Mouse (Mus musculus) embryonic facial prominence, embryonic 12.5 days (tissue): ENCODE results near the gene Zbtb46. TPM values are rescaled to one million over a fixed set of nuclear protein-coding genes. Genes with fewer than 3 reads are reported as not detected.
A peak's percentile ranks its signal among the peaks of the same experiment; 100 is the strongest.

Experiments used
- ATAC-seq: fragments of 200-750 bp; cut with Nextera tagmentation; 2 replicates; pipeline ENCODE4 v1.8.0; 2017; ENCODE audit not compliant: insufficient number of reproducible peaks, insufficient read depth, low FRiP score, low TSS enrichment
- H3K27ac ChIP-seq: fragments of 300-500 bp; sonication (generic); 2 replicates; pipeline ENCODE4 v1.5.1; 2016; ENCODE audit warnings: mild to moderate bottlenecking
- H3K27me3 ChIP-seq: fragments of 300-500 bp; sonication (generic); 2 replicates; pipeline ENCODE4 v1.6.1; 2016; ENCODE audit warnings: mild to moderate bottlenecking, moderate library complexity
- H3K36me3 ChIP-seq: fragments of 300-500 bp; sonication (generic); 2 replicates; pipeline ENCODE4 v1.6.1; 2016; ENCODE audit warnings: mild to moderate bottlenecking
- H3K4me1 ChIP-seq: fragments of 300-500 bp; sonication (generic); 2 replicates; pipeline ENCODE4 v1.6.1; 2016
- H3K4me2 ChIP-seq: fragments of 300-500 bp; sonication (generic); replicated peaks from 2 replicates; pipeline ENCODE4 v1.6.1; 2016; ENCODE audit warnings: mild to moderate bottlenecking, moderate library complexity
- H3K4me3 ChIP-seq: fragments of 300-500 bp; sonication (generic); 2 replicates; pipeline ENCODE4 v1.5.1; 2016; ENCODE audit warnings: mild to moderate bottlenecking
- H3K9ac ChIP-seq: fragments of 300-500 bp; sonication (generic); 2 replicates; pipeline ENCODE4 v1.6.1; 2016; ENCODE audit warnings: mild to moderate bottlenecking, moderate library complexity
- H3K9me3 ChIP-seq: fragments of 300-500 bp; sonication (generic); 2 replicates; pipeline ENCODE4 v1.6.1; 2016; ENCODE audit warnings: mild to moderate bottlenecking, moderate library complexity
- WGBS: fragments of 180-500 bp; shearing (Covaris S2); methylation state at CpG from one replicate; pipeline ENCODE4 v1.1.7; 2016; 5-methylcytosine and 5-hydroxymethylcytosine counted together
- polyA plus RNA-seq: library from polyadenylated mRNA; unstranded; fragments of >200 nt; fragmentation: Nextera tagmentation; extraction: Ambion mirVana; gene quantifications from 2 replicates; pipeline ENCODE4 v1.2.1, GENCODE M21; 2016

The Zbtb46 gene
- polyA plus RNA-seq, 1 experiment from 2014 or later, result 9.2 TPM

- Histone ChIP-seq H3K27me3 (no peaks in the 10 kb centered on the region), H3K9me3 (no peaks in the 10 kb centered on the region), H3K36me3 (0 out of 2 replicates have a peak, but pooled peaks cover 10% of the 10 kb centered on the region), H3K4me3 (no peak overlapping the region), H3K27ac (no peak overlapping the region), H3K4me1 (no peaks in the 10 kb centered on the region), H3K4me2 (no peak overlapping the region), H3K9ac (no peak overlapping the region)
- ATAC-seq, result no peak
- 89% methylated on average over 9 of the region's 9 CpGs for WGBS
Measured at GRCm38 (mm10) chr2:181423834-181424233, 35.4 kb downstream of the Zbtb46 start.

- no peak for ATAC-seq
- H3K27ac ChIP-seq, result no peak overlapping the region
- 67% methylated on average over 4 of the region's 4 CpGs for WGBS
Measured at GRCm38 (mm10) chr2:181420903-181421638, 38.2 kb downstream of the Zbtb46 start.

GRCm38 (mm10) chr2:181420426-181420825, 38.8 kb downstream of the Zbtb46 start:
- Histone ChIP-seq H3K9me3 (no peaks in the 10 kb centered on the region), H3K4me3 (no peak overlapping the region), H3K9ac (no peak overlapping the region), H3K27me3 (no peaks in the 10 kb centered on the region), H3K36me3 (0 out of 2 replicates have a peak, but pooled peaks cover 10% of the 10 kb centered on the region), H3K27ac (no peak overlapping the region), H3K4me2 (no peak overlapping the region), H3K4me1 (peaks cover 2% of the 10 kb centered on the region; the same call in 1 of the 2 replicates)
- ATAC-seq, result no peak
- 92% methylated on average over 4 of the region's 4 CpGs for WGBS

More at GRCm38 (mm10) chr2:181420903-181421638, 38.2 kb downstream of the Zbtb46 start:
- Histone ChIP-seq H3K9ac (no peak overlapping the region), H3K9me3 (no peaks in the 10 kb centered on the region), H3K4me1 (peaks cover 2% of the 10 kb centered on the region; the same call in 1 of the 2 replicates), H3K4me2 (no peak overlapping the region), H3K36me3 (0 out of 2 replicates have a peak, but pooled peaks cover 10% of the 10 kb centered on the region), H3K27me3 (no peaks in the 10 kb centered on the region), H3K4me3 (no peak overlapping the region)

GRCm38 (mm10) chr2:181419359-181419758, 39.9 kb downstream of the Zbtb46 start:
- Histone ChIP-seq H3K9me3 (no peaks in the 10 kb centered on the region), H3K4me1 (peaks cover 2% of the 10 kb centered on the region; the same call in 1 of the 2 replicates), H3K36me3 (0 out of 2 replicates have a peak, but pooled peaks cover 10% of the 10 kb centered on the region), H3K9ac (no peak overlapping the region), H3K27me3 (no peaks in the 10 kb centered on the region), H3K4me3 (no peak overlapping the region), H3K4me2 (no peak overlapping the region), H3K27ac (no peak overlapping the region)
- ATAC-seq, result no peak
- 75% methylated on average over 7 of the region's 7 CpGs for WGBS

GRCm38 (mm10) chr2:181415945-181416344, 43.3 kb downstream of the Zbtb46 start:
- H3K36me3 ChIP-seq, result no peaks in the 10 kb centered on the region
- no peak overlapping the region for H3K4me2 ChIP-seq
- peaks cover 2% of the 10 kb centered on the region; the same call in 1 of the 2 replicates for H3K4me1 ChIP-seq
- ATAC-seq, result no peak
- no peak overlapping the region for H3K4me3 ChIP-seq
- no peaks in the 10 kb centered on the region for H3K9me3 ChIP-seq
- WGBS, result 61% methylated on average over 3 of the region's 3 CpGs
- no peak overlapping the region for H3K9ac ChIP-seq
- H3K27me3 ChIP-seq, result no peaks in the 10 kb centered on the region
- H3K27ac ChIP-seq, result no peak overlapping the region

GRCm38 (mm10) chr2:181413141-181413540, 46.1 kb downstream of the Zbtb46 start:
- Histone ChIP-seq H3K4me1 (no peaks in the 10 kb centered on the region), H3K9me3 (no peaks in the 10 kb centered on the region), H3K27ac (no peak overlapping the region), H3K4me2 (no peak overlapping the region), H3K27me3 (no peaks in the 10 kb centered on the region), H3K36me3 (no peaks in the 10 kb centered on the region), H3K4me3 (no peak overlapping the region), H3K9ac (no peak overlapping the region)
- WGBS, result 17% methylated on average over 2 of the region's 2 CpGs
- no peak for ATAC-seq

- Histone ChIP-seq H3K9ac (no peak overlapping the region), H3K27ac (no peak overlapping the region), H3K9me3 (no peaks in the 10 kb centered on the region), H3K4me2 (no peak overlapping the region), H3K4me3 (no peak overlapping the region), H3K36me3 (no peaks in the 10 kb centered on the region), H3K27me3 (no peaks in the 10 kb centered on the region), H3K4me1 (no peaks in the 10 kb centered on the region)
- 49% methylated on average over 4 of the region's 4 CpGs for WGBS
- 0 out of 2 replicates have a peak, but pooled peaks have one; percentile 64 for ATAC-seq
Measured at GRCm38 (mm10) chr2:181410760-181411473, 48.3 kb downstream of the Zbtb46 start.

- H3K9me3 ChIP-seq, result no peaks in the 10 kb centered on the region
- no peak overlapping the region for H3K9ac ChIP-seq
- no peak for ATAC-seq
- no peaks in the 10 kb centered on the region for H3K4me1 ChIP-seq
- H3K4me2 ChIP-seq, result no peak overlapping the region
- WGBS, result 81% methylated on average over 7 of the region's 7 CpGs
- no peak overlapping the region for H3K27ac ChIP-seq
- H3K27me3 ChIP-seq, result no peaks in the 10 kb centered on the region
- no peak overlapping the region for H3K4me3 ChIP-seq
- H3K36me3 ChIP-seq, result no peaks in the 10 kb centered on the region
Measured at GRCm38 (mm10) chr2:181409643-181410042, 49.6 kb downstream of the Zbtb46 start.

- H3K9ac ChIP-seq, result no peak overlapping the region
- H3K27me3 ChIP-seq, result no peaks in the 10 kb centered on the region
- H3K4me2 ChIP-seq, result no peak overlapping the region
- 85% methylated on average over 3 of the region's 3 CpGs for WGBS
- H3K4me3 ChIP-seq, result no peak overlapping the region
- no peaks in the 10 kb centered on the region for H3K9me3 ChIP-seq
- no peaks in the 10 kb centered on the region for H3K4me1 ChIP-seq
- ATAC-seq, result no peak
- H3K27ac ChIP-seq, result no peak overlapping the region
- no peaks in the 10 kb centered on the region for H3K36me3 ChIP-seq
Measured at GRCm38 (mm10) chr2:181403722-181404121, 55.5 kb downstream of the Zbtb46 start.

- no peak overlapping the region for H3K4me3 ChIP-seq
- H3K4me2 ChIP-seq, result no peak overlapping the region
- no peaks in the 10 kb centered on the region for H3K9me3 ChIP-seq
- 38% methylated on average over 1 of the region's 1 CpGs for WGBS
- ATAC-seq, result no peak
- H3K4me1 ChIP-seq, result no peaks in the 10 kb centered on the region
- no peak overlapping the region for H3K27ac ChIP-seq
- H3K9ac ChIP-seq, result no peak overlapping the region
- no peaks in the 10 kb centered on the region for H3K36me3 ChIP-seq
- H3K27me3 ChIP-seq, result no peaks in the 10 kb centered on the region
Measured at GRCm38 (mm10) chr2:181401497-181401896, 57.7 kb downstream of the Zbtb46 start.

- H3K9me3 ChIP-seq, result no peaks in the 10 kb centered on the region
- 84% methylated on average over 5 of the region's 5 CpGs for WGBS
- H3K36me3 ChIP-seq, result no peaks in the 10 kb centered on the region
- H3K4me3 ChIP-seq, result no peak overlapping the region
- no peak overlapping the region for H3K27ac ChIP-seq
- no peak overlapping the region for H3K4me2 ChIP-seq
- H3K4me1 ChIP-seq, result no peaks in the 10 kb centered on the region
- no peaks in the 10 kb centered on the region for H3K27me3 ChIP-seq
- ATAC-seq, result no peak
- H3K9ac ChIP-seq, result no peak overlapping the region
Measured at GRCm38 (mm10) chr2:181397207-181397761, 61.9 kb downstream of the Zbtb46 start.
